Comparison of ENCODE assay signal across 8 mouse cellular contexts in the genomic region with DNA sequence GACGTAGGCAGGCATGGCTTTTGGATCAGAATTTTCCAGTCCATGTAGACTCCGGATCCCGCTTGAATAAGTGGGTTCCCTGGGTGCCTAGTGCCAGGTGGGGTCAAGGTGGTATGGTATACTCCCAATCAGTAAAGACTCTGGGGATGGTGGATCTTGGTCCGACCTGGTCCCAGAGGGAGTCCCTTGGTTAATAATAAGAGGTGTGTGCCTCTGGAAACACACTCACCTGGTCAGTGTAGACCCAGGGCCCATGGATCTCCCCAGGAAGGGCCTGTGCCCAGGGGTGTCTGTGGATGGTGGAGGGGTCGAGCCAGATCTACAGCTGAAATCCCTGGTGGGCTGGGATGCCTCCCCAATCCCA. TPM values are rescaled to one million over a fixed set of nuclear protein-coding genes. Genes with fewer than 3 reads are reported as not detected.
DNase-seq lines count a peak whose midpoint lies in the region; ATAC-seq and TF ChIP-seq lines count a peak whose summit lies in the region.

No protein-coding gene starts in this region.

- H3K4me1 ChIP-seq in kidney, embryonic 15.5 days: peaks cover 20% of the 10 kb centered on the region
- peaks cover 3% of the 10 kb centered on the region; the same call in 1 of the 2 replicates for H3K4me1 ChIP-seq in cortical plate, adult 2 months (ENCODE audit: control insufficient read depth, insufficient read depth, low read length)
- peaks cover 27% of the 10 kb centered on the region for H3K4me1 ChIP-seq in hindbrain, embryonic 13.5 days (replicated peaks)
- H3K4me1 ChIP-seq in midbrain, embryonic 13.5 days (replicated peaks): peaks cover 30% of the 10 kb centered on the region

- no peak for TF ChIP-seq POLR2A in cortical plate, adult 2 months (IDR thresholded peaks at IDR 0.05; ENCODE audit: extremely low read depth, insufficient read depth, low read length)

- peak overlapping the region; percentile 92 for H3K4me2 ChIP-seq in kidney, embryonic 15.5 days
- peak overlapping the region; percentile 92 for H3K4me2 ChIP-seq in hindbrain, embryonic 13.5 days
- H3K4me2 ChIP-seq in midbrain, embryonic 13.5 days (replicated peaks): peak overlapping the region; percentile 94

- peaks cover 41% of the 10 kb centered on the region for H3K36me3 ChIP-seq in kidney, embryonic 15.5 days
- H3K36me3 ChIP-seq in hindbrain, embryonic 13.5 days: peaks cover 52% of the 10 kb centered on the region
- H3K36me3 ChIP-seq in midbrain, embryonic 13.5 days: peaks cover 37% of the 10 kb centered on the region

- peak overlapping the region; percentile 87 for H3K4me3 ChIP-seq in kidney, embryonic 15.5 days (replicated peaks)
- peak overlapping the region; percentile 93 for H3K4me3 ChIP-seq in cortical plate, adult 2 months (ENCODE audit: insufficient read depth, low read length)
- H3K4me3 ChIP-seq in hindbrain, embryonic 13.5 days: peak overlapping the region; percentile 78
- H3K4me3 ChIP-seq in midbrain, embryonic 13.5 days (replicated peaks): peak overlapping the region; percentile 82

- no peak; the same call in 1 of the 2 replicates for ATAC-seq in kidney, embryonic 15.5 days (replicated peaks; ENCODE audit: low FRiP score)
- no peak for ATAC-seq in hindbrain, embryonic 13.5 days (ENCODE audit: low FRiP score)
- no peak for ATAC-seq in midbrain, embryonic 13.5 days
- no peak for ATAC-seq in inflammation-experienced regulatory T-cells, adult 6 months

- 45% methylated on average over 5 of the region's 5 CpGs for WGBS in kidney, embryonic 15.5 days
- WGBS in hindbrain, embryonic 13.5 days: 48% methylated on average over 5 of the region's 5 CpGs
- WGBS in midbrain, embryonic 13.5 days: 45% methylated on average over 5 of the region's 5 CpGs

- H3K27me3 ChIP-seq in kidney, embryonic 15.5 days: no peaks in the 10 kb centered on the region
- no peaks in the 10 kb centered on the region for H3K27me3 ChIP-seq in hindbrain, embryonic 13.5 days
- no peaks in the 10 kb centered on the region for H3K27me3 ChIP-seq in midbrain, embryonic 13.5 days

- H3K9me3 ChIP-seq in kidney, embryonic 15.5 days (replicated peaks): no peaks in the 10 kb centered on the region
- H3K9me3 ChIP-seq in hindbrain, embryonic 13.5 days: no peaks in the 10 kb centered on the region
- H3K9me3 ChIP-seq in midbrain, embryonic 13.5 days: no peaks in the 10 kb centered on the region

- peak overlapping the region; percentile 92 for H3K27ac ChIP-seq in kidney, embryonic 15.5 days
- 0 out of 2 replicates have a peak overlapping the region, but pooled peaks have one; percentile 58 for H3K27ac ChIP-seq in cortical plate, adult 2 months (ENCODE audit: insufficient read depth, low read length)
- H3K27ac ChIP-seq in hindbrain, embryonic 13.5 days: peak overlapping the region; percentile 96
- H3K27ac ChIP-seq in midbrain, embryonic 13.5 days: peak overlapping the region; percentile 93

- no peak for DNase-seq in kidney, adult 11 months
- DNase-seq in right cerebral cortex, postnatal 36 days (ENCODE audit: low spot score in 2 of 2): no peak
- DNase-seq in cerebellum, postnatal 10 days: no peak

- peak overlapping the region; percentile 91 for H3K9ac ChIP-seq in kidney, embryonic 15.5 days
- H3K9ac ChIP-seq in hindbrain, embryonic 13.5 days: peak overlapping the region; percentile 93
- peak overlapping the region; percentile 96 for H3K9ac ChIP-seq in midbrain, embryonic 13.5 days (replicated peaks)

- no peak for TF ChIP-seq CTCF in cortical plate, adult 2 months (IDR thresholded peaks at IDR 0.05; ENCODE audit: extremely low read depth, insufficient read depth, low read length)

RNA-seq across cellular contexts. Expression of a gene that starts 0.7 kb away (rescaled TPM):
- polyA plus RNA-seq in kidney, embryonic 15.5 days (2015; fragmentation: Nextera tagmentation; extraction: Ambion mirVana): 24.9 and 26.8 TPM in 2 replicates
- 47.4 and 54.1 TPM in 2 replicates for polyA plus RNA-seq in cortical plate, adult 2 months (2012; rRNA removed)
- polyA plus RNA-seq in hindbrain, embryonic 13.5 days (2015; fragmentation: Nextera tagmentation; extraction: Ambion mirVana): 23.4 and 24.5 TPM in 2 replicates
- 23.9 and 27.5 TPM in 2 replicates for polyA plus RNA-seq in midbrain, embryonic 13.5 days (2015; fragmentation: Nextera tagmentation; extraction: Ambion mirVana)
- 10 to 100 TPM; 16.5 to 28.6 (median 25.1) TPM for polyA plus RNA-seq in inflammation-experienced regulatory T-cells, adult 6 months (2017; shearing (Covaris generic))

RNA-seq across cellular contexts. Expression of a gene that starts 0.8 kb away (rescaled TPM):
- polyA plus RNA-seq in kidney, embryonic 15.5 days (2015; fragmentation: Nextera tagmentation; extraction: Ambion mirVana): 29.3 and 33.3 TPM in 2 replicates
- polyA plus RNA-seq in cortical plate, adult 2 months (2012; rRNA removed): 124 and 129 TPM in 2 replicates
- polyA plus RNA-seq in hindbrain, embryonic 13.5 days (2015; fragmentation: Nextera tagmentation; extraction: Ambion mirVana): 44.7 and 47.7 TPM in 2 replicates
- 39.8 and 43.1 TPM in 2 replicates for polyA plus RNA-seq in midbrain, embryonic 13.5 days (2015; fragmentation: Nextera tagmentation; extraction: Ambion mirVana)
- 10 to 100 TPM in 1 of 3 experiments, 1 to 10 TPM in 2; 7.5 to 10.8 (median 8.4) TPM for polyA plus RNA-seq in inflammation-experienced regulatory T-cells, adult 6 months (2017; shearing (Covaris generic))

RNA-seq across cellular contexts. Expression of a gene that starts 11.0 kb away (rescaled TPM):
- polyA plus RNA-seq in kidney, embryonic 15.5 days (2015; fragmentation: Nextera tagmentation; extraction: Ambion mirVana): 30.8 and 36.5 TPM in 2 replicates
- 23.8 and 25.7 TPM in 2 replicates for polyA plus RNA-seq in cortical plate, adult 2 months (2012; rRNA removed)
- polyA plus RNA-seq in hindbrain, embryonic 13.5 days (2015; fragmentation: Nextera tagmentation; extraction: Ambion mirVana): 38.4 and 40.3 TPM in 2 replicates
- polyA plus RNA-seq in midbrain, embryonic 13.5 days (2015; fragmentation: Nextera tagmentation; extraction: Ambion mirVana): 37.8 and 38.3 TPM in 2 replicates
- 1 to 10 TPM; 3.0 to 4.6 (median 4.4) TPM for polyA plus RNA-seq in inflammation-experienced regulatory T-cells, adult 6 months (2017; shearing (Covaris generic))

RNA-seq across cellular contexts. Expression of a gene that starts 19.4 kb away (rescaled TPM):
- 44.9 and 45.8 TPM in 2 replicates for polyA plus RNA-seq in kidney, embryonic 15.5 days (2015; fragmentation: Nextera tagmentation; extraction: Ambion mirVana)
- 20.4 and 21.2 TPM in 2 replicates for polyA plus RNA-seq in cortical plate, adult 2 months (2012; rRNA removed)
- polyA plus RNA-seq in hindbrain, embryonic 13.5 days (2015; fragmentation: Nextera tagmentation; extraction: Ambion mirVana): 19.9 and 22.5 TPM in 2 replicates
- polyA plus RNA-seq in midbrain, embryonic 13.5 days (2015; fragmentation: Nextera tagmentation; extraction: Ambion mirVana): 24.3 and 24.9 TPM in 2 replicates
- polyA plus RNA-seq in inflammation-experienced regulatory T-cells, adult 6 months (2017; shearing (Covaris generic)): 10 to 100 TPM in 2 of 3 experiments, 1 to 10 TPM in 1; 8.4 to 14.1 (median 13.5) TPM

RNA-seq across cellular contexts. Expression of a gene that starts 19.4 kb away (rescaled TPM):
- polyA plus RNA-seq in kidney, embryonic 15.5 days (2015; fragmentation: Nextera tagmentation; extraction: Ambion mirVana): 142 and 148 TPM in 2 replicates
- polyA plus RNA-seq in cortical plate, adult 2 months (2012; rRNA removed): 159 and 172 TPM in 2 replicates
- polyA plus RNA-seq in hindbrain, embryonic 13.5 days (2015; fragmentation: Nextera tagmentation; extraction: Ambion mirVana): 138 and 145 TPM in 2 replicates
- 137 and 152 TPM in 2 replicates for polyA plus RNA-seq in midbrain, embryonic 13.5 days (2015; fragmentation: Nextera tagmentation; extraction: Ambion mirVana)
- 10 to 100 TPM; 46.3 to 62.7 (median 51.6) TPM for polyA plus RNA-seq in inflammation-experienced regulatory T-cells, adult 6 months (2017; shearing (Covaris generic))
